ENCODE assay signal across 8 mouse cellular contexts in genomic region chr9:101689532-101690401, GRCm38 (mm10).
DNase-seq lines count a peak whose midpoint lies in the region.

No protein-coding gene starts in this region.

- DNase-seq in adrenal gland, adult 2 months = peak; percentile 82
- peak; percentile 94 to 97 for DNase-seq in cerebellum, postnatal 25 days
- peak; percentile 97 to 98 for DNase-seq in frontal cortex, postnatal 25 days (ENCODE audit: low spot score in 2 of 2)
- peak; percentile 75 for DNase-seq in hindlimb bud, embryonic 11.5 days (ENCODE audit: extremely low spot score, low read depth, low spot score)
- peak; percentile 81 to 99 for DNase-seq in left cerebral cortex, adult 8-10 months (ENCODE audit: low spot score in 2 of 2)
- DNase-seq in mesoderm, embryonic 11.5 days (ENCODE audit: low read depth, low spot score) = peak; percentile 93
- peak; percentile 36 for DNase-seq in skeletal muscle tissue, adult 2 months (ENCODE audit: low read depth, low spot score)
- no peak for DNase-seq in B cell, adult 2 months

Comparison
In these comparisons a context has a peak if more than half of its experiments do, and no peak if none do; other contexts are left out.
1. DNase-seq: peak in adrenal gland, adult 2 months (single experiment), cerebellum, postnatal 25 days (2 of 2), frontal cortex, postnatal 25 days (2 of 2), hindlimb bud, embryonic 11.5 days (single experiment), left cerebral cortex, adult 8-10 months (2 of 2), mesoderm, embryonic 11.5 days (single experiment) and skeletal muscle tissue, adult 2 months (single experiment); none in B cell, adult 2 months (0 of 2).